Mouse (Mus musculus) MEL (cell line): Measurements from ENCODE around the gene Mfsd4b2. TPM values are rescaled to one million over a fixed set of nuclear protein-coding genes. Genes with fewer than 3 reads are reported as not detected.

ENCODE experiments used
- DNase-seq: peaks from one replicate; pipeline ENCODE4 v3.0.0; 2011; ENCODE audit warnings: low read depth, low spot score
- H3K27ac ChIP-seq: 2 replicates; pipeline ENCODE4 v1.5.1; 2012; ENCODE audit warnings: low read depth, mild to moderate bottlenecking, control low read depth, low read length, moderate library complexity; ENCODE audit not compliant: control insufficient read depth
- H3K27me3 ChIP-seq, 2 experiments: fragments of 150-350 bp in 1 of 2; sonication (generic) in 1 of 2; 2 replicates each; pipeline ENCODE4 v1.6.1; 2012; ENCODE audit warnings: low read length in 2 of 2, mild to moderate bottlenecking in 2 of 2, improper control_type of control experiment in 1 of 2, moderate library complexity in 1 of 2; ENCODE audit not compliant: insufficient read depth in 2 of 2, control insufficient read depth in 1 of 2
- H3K36me3 ChIP-seq, 2 experiments: 2 replicates each; pipeline ENCODE4 v1.6.1; 2012 to 2014; ENCODE audit warnings: low read length in 2 of 2, improper control_type of control experiment in 1 of 2, inconsistent platforms in 1 of 2, mild to moderate bottlenecking in 1 of 2; ENCODE audit not compliant: insufficient read depth in 2 of 2, control insufficient read depth in 1 of 2
- H3K4me1 ChIP-seq, 2 experiments: fragments of 150-350 bp in 1 of 2; sonication (generic) in 1 of 2; 2 replicates each; pipeline ENCODE4 v1.6.1; 2012; ENCODE audit warnings: low read length in 2 of 2, improper control_type of control experiment in 1 of 2, mild to moderate bottlenecking in 1 of 2; ENCODE audit not compliant: insufficient read depth in 2 of 2, control insufficient read depth in 1 of 2
- H3K4me3 ChIP-seq, 2 experiments: fragments of 150-350 bp in 1 of 2; sonication (generic) in 1 of 2; 2 replicates each; pipeline ENCODE4 v1.5.1; 2012; ENCODE audit warnings: low read depth in 2 of 2, low read length in 2 of 2, mild to moderate bottlenecking in 2 of 2, moderate library complexity in 2 of 2, control low read depth in 1 of 2, improper control_type of control experiment in 1 of 2; ENCODE audit not compliant: control insufficient read depth in 1 of 2, insufficient read depth in 1 of 2
- H3K79me2 ChIP-seq: 2 replicates; pipeline ENCODE4 v1.6.1; 2012; ENCODE audit warnings: mild to moderate bottlenecking, low read length, moderate library complexity; ENCODE audit not compliant: control insufficient read depth, poor library complexity, insufficient read depth
- H3K9ac ChIP-seq: 2 replicates; pipeline ENCODE4 v1.6.1; 2012; ENCODE audit warnings: low read depth, mild to moderate bottlenecking, control low read depth, low read length, moderate library complexity; ENCODE audit not compliant: control insufficient read depth, poor library complexity, severe bottlenecking
- H3K9me3 ChIP-seq: fragments of 150-350 bp; sonication (generic); replicated peaks from 2 replicates; pipeline ENCODE4 v1.6.1; 2012; ENCODE audit warnings: mild to moderate bottlenecking, low read length, improper control_type of control experiment, moderate library complexity; ENCODE audit not compliant: insufficient read depth
- CHD1 ChIP-seq: IDR thresholded peaks from 2 replicates; pipeline ENCODE4 v1.6.1; 2012; ENCODE audit warnings: low read depth, mild to moderate bottlenecking, inconsistent platforms, low read length, improper control_type of control experiment
- CHD2 ChIP-seq: IDR thresholded peaks from 2 replicates; pipeline ENCODE4 v1.6.1; 2011; ENCODE audit warnings: low read length, improper control_type of control experiment
- E2F4 ChIP-seq: IDR thresholded peaks from 2 replicates; pipeline ENCODE4 v1.6.1; 2011; ENCODE audit warnings: low read depth, low read length, improper control_type of control experiment, borderline replicate concordance
- ELF1 ChIP-seq: IDR thresholded peaks from 2 replicates; pipeline ENCODE4 v1.6.1; 2014; ENCODE audit warnings: low read depth, mild to moderate bottlenecking, inconsistent platforms, low read length, improper control_type of control experiment, moderate library complexity
- EP300 ChIP-seq, 2 experiments: IDR thresholded peaks; 2 replicates each; pipeline ENCODE4 v1.6.1; 2011; ENCODE audit warnings: improper control_type of control experiment in 2 of 2, low read length in 2 of 2, low read depth in 1 of 2, mild to moderate bottlenecking in 1 of 2
- ETS1 ChIP-seq: IDR thresholded peaks from 2 replicates; pipeline ENCODE4 v1.6.1; 2012; ENCODE audit warnings: low read depth, mild to moderate bottlenecking, inconsistent platforms, low read length, improper control_type of control experiment, moderate library complexity
- GATA1 ChIP-seq: IDR thresholded peaks from 2 replicates; pipeline ENCODE4 v1.6.1; 2011; ENCODE audit warnings: low read depth, low read length, improper control_type of control experiment
- JUND ChIP-seq: IDR thresholded peaks from 2 replicates; pipeline ENCODE4 v1.6.1; 2011; ENCODE audit warnings: low read depth, mild to moderate bottlenecking, improper control_type of control experiment, low read length
- MAX ChIP-seq: IDR thresholded peaks from 2 replicates; pipeline ENCODE4 v1.6.1; 2011; ENCODE audit warnings: low read length, improper control_type of control experiment
- MYB ChIP-seq: IDR thresholded peaks from 2 replicates; pipeline ENCODE4 v1.6.1; 2011; ENCODE audit warnings: mild to moderate bottlenecking, low read depth, low read length, improper control_type of control experiment
- MYC ChIP-seq: IDR thresholded peaks from 2 replicates; pipeline ENCODE4 v1.6.1; 2011; ENCODE audit warnings: low read depth, mild to moderate bottlenecking, low read length, improper control_type of control experiment, moderate library complexity
- NELFE ChIP-seq: IDR thresholded peaks from 2 replicates; pipeline ENCODE4 v1.6.1; 2011; ENCODE audit warnings: low read depth, low read length, improper control_type of control experiment
- NRF1 ChIP-seq: IDR thresholded peaks from 2 replicates; pipeline ENCODE4 v1.6.1; 2014; ENCODE audit warnings: low read depth, mild to moderate bottlenecking, inconsistent platforms, low read length, improper control_type of control experiment, moderate library complexity; ENCODE audit not compliant: poor library complexity, insufficient read depth, severe bottlenecking
- POLR2A ChIP-seq, 2 experiments: IDR thresholded peaks; 2 replicates each; pipeline ENCODE4 v1.6.1; 2011 to 2012; ENCODE audit warnings: low read length in 2 of 2, mild to moderate bottlenecking in 2 of 2, control low read depth in 1 of 2, improper control_type of control experiment in 1 of 2, low read depth in 1 of 2, moderate library complexity in 1 of 2; ENCODE audit not compliant: control insufficient read depth in 1 of 2, insufficient read depth in 1 of 2, poor library complexity in 1 of 2
- POLR2AphosphoS5 ChIP-seq: IDR thresholded peaks from 2 replicates; pipeline ENCODE4 v1.6.1; 2012; ENCODE audit warnings: low read depth, borderline replicate concordance, mild to moderate bottlenecking, inconsistent platforms, low read length, moderate library complexity, mixed read lengths
- RAD21 ChIP-seq: IDR thresholded peaks from 2 replicates; pipeline ENCODE4 v1.6.1; 2011; ENCODE audit warnings: mild to moderate bottlenecking, low read depth, low read length, improper control_type of control experiment
- RCOR1 ChIP-seq: IDR thresholded peaks from 2 replicates; pipeline ENCODE4 v1.6.1; 2012; ENCODE audit warnings: low read depth, mild to moderate bottlenecking, inconsistent platforms, low read length, improper control_type of control experiment
- SIN3A ChIP-seq: IDR thresholded peaks from 2 replicates; pipeline ENCODE4 v1.6.1; 2012; ENCODE audit warnings: low read length, improper control_type of control experiment, inconsistent platforms
- TBP ChIP-seq: IDR thresholded peaks from 2 replicates; pipeline ENCODE4 v1.8.0; 2011; ENCODE audit warnings: low read depth, low read length, improper control_type of control experiment
- TCF12 ChIP-seq: IDR thresholded peaks from 2 replicates; pipeline ENCODE4 v1.6.1; 2014; ENCODE audit warnings: low read depth, mild to moderate bottlenecking, inconsistent platforms, low read length, improper control_type of control experiment, moderate library complexity
- UBTF ChIP-seq: IDR thresholded peaks from 2 replicates; pipeline ENCODE4 v1.6.1; 2012; ENCODE audit warnings: low read depth, mild to moderate bottlenecking, inconsistent platforms, low read length, improper control_type of control experiment, moderate library complexity, borderline replicate concordance; ENCODE audit not compliant: insufficient read depth
- ZC3H11A ChIP-seq: IDR thresholded peaks from 2 replicates; pipeline ENCODE4 v1.6.1; 2012; ENCODE audit warnings: low read depth, mild to moderate bottlenecking, inconsistent platforms, low read length, improper control_type of control experiment
- ZMIZ1 ChIP-seq: IDR thresholded peaks from 2 replicates; pipeline ENCODE4 v1.6.1; 2012; ENCODE audit warnings: low read depth, mild to moderate bottlenecking, inconsistent platforms, low read length, improper control_type of control experiment, moderate library complexity
- polyA plus RNA-seq, 2 experiments: library from polyadenylated mRNA; stranded (reverse) in 1 of 2; unstranded in 1 of 2; fragments of >175 nt in 1 of 2; fragments of >200 nt in 1 of 2; gene quantifications; 2 replicates each; pipeline versions ENCODE4 v1.2.1 to v1.2.4; 2012; ENCODE audit warnings: low replicate concordance in 2 of 2, low read depth in 1 of 2; ENCODE audit not compliant: insufficient read length in 2 of 2, insufficient read depth in 1 of 2, missing spikeins in 1 of 2
- total RNA-seq: library from RNA; depleted of rRNA; stranded (reverse); fragments of 300-350 nt; gene quantifications from 2 replicates; pipeline ENCODE4 v1.2.3, GENCODE M21; 2012

Mfsd4b2 gene
- total and polyA plus RNA-seq, 3 experiments = not detected

GRCm38 (mm10) chr10:39893702-39894697 lies 32.7 kb downstream of the Mfsd4b2 start:
- H3K4me3 ChIP-seq = peak overlapping the region in 1 of 2 experiments; percentile 26; a peak in 2 of 4 replicates
- H3K79me2 ChIP-seq = no peaks in the 10 kb centered on the region
- H3K4me1 ChIP-seq = peaks cover 0 to 7% of the 10 kb centered on the region in 2 experiments; a peak in 1 of 4 replicates
- no peaks in the 10 kb centered on the region for H3K9me3 ChIP-seq
- TF ChIP-seq ELF1 = 0 out of 2 replicates have a peak, but pooled peaks have one; percentile 14
- no peak for TF ChIP-seq SIN3A
- no peak; the same call in 1 of the 2 replicates for TF ChIP-seq RCOR1
- no peak for TF ChIP-seq MYB
- no peak for TF ChIP-seq CHD2
- TF ChIP-seq NRF1 = no peak
- TF ChIP-seq CHD1 = no peak
- no peak for TF ChIP-seq ZC3H11A
- no peak for TF ChIP-seq ZMIZ1
- TF ChIP-seq GATA1 = peak; percentile 46; the same call in 1 of the 2 replicates
- no peak for TF ChIP-seq POLR2AphosphoS5
- 0 out of 4 replicates have a peak, but pooled peaks of 1 of the 2 experiments have one; percentile 24 for TF ChIP-seq EP300 (IDR thresholded peaks at IDR 0.05; ENCODE audit: low read depth in 1 of 2, low read length in 2 of 2)
- TF ChIP-seq RAD21 = no peak
- H3K27me3 ChIP-seq = no peaks in the 10 kb centered on the region
- H3K9ac ChIP-seq = no peak overlapping the region
- peaks cover 0 to 7% of the 10 kb centered on the region in 2 experiments; a peak in 1 of 4 replicates for H3K36me3 ChIP-seq
- H3K27ac ChIP-seq = no peak overlapping the region
- peak; percentile 68 for DNase-seq

GRCm38 (mm10) chr10:39888621-39889020 lies 38.1 kb downstream of the Mfsd4b2 start:
- peaks cover 0 to 4% of the 10 kb centered on the region in 2 experiments; a peak in 1 of 4 replicates for H3K4me1 ChIP-seq
- TF ChIP-seq ETS1 (no peak), RCOR1 (no peak), GATA1 (no peak), JUND (no peak), MYB (no peak), TCF12 (no peak), UBTF (no peak), NELFE (no peak), POLR2AphosphoS5 (no peak), MAX (no peak), TBP (no peak), POLR2A (IDR thresholded peaks at IDR 0.05; ENCODE audit: control insufficient read depth in 1 of 2, insufficient read depth in 1 of 2, low read depth in 1 of 2, low read length in 2 of 2, poor library complexity in 1 of 2) (no peak), MYC (no peak), E2F4 (no peak)
- no peaks in the 10 kb centered on the region for H3K79me2 ChIP-seq
- peaks cover 0 to 4% of the 10 kb centered on the region in 2 experiments; a peak in 1 of 4 replicates for H3K36me3 ChIP-seq
- no peak overlapping the region for H3K27ac ChIP-seq
- H3K9ac ChIP-seq = no peak overlapping the region
- H3K4me3 ChIP-seq = no peak overlapping the region
- H3K27me3 ChIP-seq = peaks cover 0 to 2% of the 10 kb centered on the region in 2 experiments; a peak in 2 of 4 replicates
- DNase-seq = no peak
- H3K9me3 ChIP-seq = no peaks in the 10 kb centered on the region
